Mouse (Mus musculus): ENCODE measurements around the gene Sec61b. TPM values are rescaled to one million over a fixed set of nuclear protein-coding genes. Genes with fewer than 3 reads are reported as not detected.
A peak's percentile ranks its signal among the peaks of the same experiment; 100 is the strongest.

The Sec61b gene
- total RNA-seq, 2 experiments from 2014 or later, result 37.4 to 39.0 TPM

- DNase-seq, result no peak
These were observed 6.1 kb downstream of the Sec61b start for GRCm38 (mm10) chr4:47480576-47480975.

DNA sequence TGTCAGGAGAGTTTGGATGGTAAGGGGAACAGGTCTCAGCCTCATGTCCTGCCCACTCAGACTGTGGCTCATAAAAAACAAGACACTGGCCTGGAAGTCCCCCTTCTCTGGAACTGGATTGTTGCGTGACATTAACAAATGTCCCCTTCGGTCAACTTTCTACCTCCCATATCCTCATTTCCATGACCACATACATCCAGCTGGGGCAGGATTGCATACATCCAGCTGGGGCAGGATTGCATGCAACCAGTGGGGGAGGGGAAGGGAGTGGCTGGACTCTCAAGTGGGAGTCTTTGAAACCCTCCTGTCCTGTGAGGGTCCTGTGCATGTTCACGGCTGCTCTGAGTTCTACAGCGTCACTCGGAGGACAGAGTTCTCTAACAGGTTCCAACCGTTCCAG lies 16.8 kb downstream of the Sec61b start:
- DNase-seq, result no peak

GRCm38 (mm10) chr4:47492311-47493086 lies 18.0 kb downstream of the Sec61b start:
- DNase-seq, result no peak

DNA sequence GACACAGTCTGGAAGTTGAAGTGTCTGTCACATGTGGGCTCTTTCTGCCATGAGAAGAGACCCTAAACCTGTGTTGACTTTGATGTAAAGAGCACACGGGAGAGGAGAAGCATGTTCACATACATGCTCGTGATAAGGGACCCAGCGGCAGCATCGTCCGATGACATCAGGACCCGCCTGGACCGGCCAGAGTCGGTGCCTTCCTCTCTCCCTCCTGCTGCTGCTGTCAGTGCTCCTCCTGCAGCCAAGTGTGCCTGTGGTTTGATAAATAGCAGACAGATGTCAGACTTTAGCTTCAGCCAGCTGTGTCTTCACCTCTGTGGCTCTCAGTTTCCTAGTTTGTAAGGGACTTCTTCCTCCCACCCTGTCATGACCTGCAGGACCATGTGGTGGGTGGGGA lies 19.0 kb downstream of the Sec61b start:
- no peak for DNase-seq

DNA sequence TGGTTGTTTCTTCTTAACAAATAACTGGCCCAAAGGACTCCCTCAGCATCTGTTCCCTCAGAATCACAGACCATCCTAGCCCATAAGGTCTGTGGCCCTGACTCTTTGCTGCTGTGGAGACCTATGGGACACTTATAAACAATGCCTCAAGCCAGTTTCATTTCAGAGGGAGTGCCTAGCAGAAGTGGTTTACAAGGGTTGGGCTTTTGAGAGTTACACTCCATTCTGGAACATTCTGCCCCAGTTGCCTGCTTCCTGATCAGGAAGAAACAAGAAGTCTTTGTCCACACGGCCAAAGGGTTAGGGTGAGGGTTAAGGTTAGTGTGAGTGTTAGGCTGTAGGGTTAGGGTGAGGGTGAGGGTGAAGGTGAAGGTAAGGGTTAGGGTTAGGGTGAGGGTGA lies 19.7 kb downstream of the Sec61b start:
- DNase-seq, result no peak

GRCm38 (mm10) chr4:47494686-47495085 lies 20.2 kb downstream of the Sec61b start:
- no peak for DNase-seq

DNA sequence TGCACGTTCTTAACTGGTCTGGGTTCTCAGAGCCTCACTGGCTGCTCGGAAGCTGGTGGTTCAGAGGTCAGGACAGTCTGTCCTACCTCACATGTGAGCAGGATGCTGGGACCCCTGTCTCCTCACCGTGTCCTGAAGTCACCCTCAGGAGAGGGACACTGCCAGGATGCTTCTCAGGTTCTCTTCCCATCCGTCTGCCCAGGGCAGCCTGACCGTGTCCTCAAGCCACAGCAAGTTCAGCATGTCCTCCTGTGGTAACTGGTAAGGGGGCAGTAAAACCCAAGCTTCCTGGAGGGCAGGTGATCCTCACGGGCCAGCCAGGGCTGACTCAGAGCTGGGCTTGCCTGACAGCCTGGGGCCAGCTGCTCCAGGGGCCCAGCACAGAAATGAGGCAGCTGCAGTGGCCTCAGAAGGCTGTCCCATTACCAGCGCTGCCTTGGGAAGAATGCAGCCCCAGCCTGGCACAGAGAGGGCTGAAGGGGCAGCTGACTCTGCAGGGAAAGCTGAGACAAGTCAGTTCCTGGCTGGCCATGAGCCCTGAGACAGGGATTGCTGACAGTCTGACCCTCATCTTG lies 23.4 kb downstream of the Sec61b start:
- DNase-seq, result peak; percentile 90

GRCm38 (mm10) chr4:47499121-47499545 lies 24.7 kb downstream of the Sec61b start:
- DNase-seq, result peak; percentile 85

GRCm38 (mm10) chr4:47502546-47502971 lies 28.1 kb downstream of the Sec61b start:
- no peak for DNase-seq

- no peak for DNase-seq
These were observed 28.6 kb downstream of the Sec61b start for GRCm38 (mm10) chr4:47503045-47503444.

GRCm38 (mm10) chr4:47504841-47505517 lies 30.5 kb downstream of the Sec61b start:
- DNase-seq, result no peak

GRCm38 (mm10) chr4:47518551-47519181 lies 44.2 kb downstream of the Sec61b start:
- DNase-seq, result no peak

GRCm38 (mm10) chr4:47520076-47520475 lies 45.6 kb downstream of the Sec61b start:
- DNase-seq, result no peak

DNA sequence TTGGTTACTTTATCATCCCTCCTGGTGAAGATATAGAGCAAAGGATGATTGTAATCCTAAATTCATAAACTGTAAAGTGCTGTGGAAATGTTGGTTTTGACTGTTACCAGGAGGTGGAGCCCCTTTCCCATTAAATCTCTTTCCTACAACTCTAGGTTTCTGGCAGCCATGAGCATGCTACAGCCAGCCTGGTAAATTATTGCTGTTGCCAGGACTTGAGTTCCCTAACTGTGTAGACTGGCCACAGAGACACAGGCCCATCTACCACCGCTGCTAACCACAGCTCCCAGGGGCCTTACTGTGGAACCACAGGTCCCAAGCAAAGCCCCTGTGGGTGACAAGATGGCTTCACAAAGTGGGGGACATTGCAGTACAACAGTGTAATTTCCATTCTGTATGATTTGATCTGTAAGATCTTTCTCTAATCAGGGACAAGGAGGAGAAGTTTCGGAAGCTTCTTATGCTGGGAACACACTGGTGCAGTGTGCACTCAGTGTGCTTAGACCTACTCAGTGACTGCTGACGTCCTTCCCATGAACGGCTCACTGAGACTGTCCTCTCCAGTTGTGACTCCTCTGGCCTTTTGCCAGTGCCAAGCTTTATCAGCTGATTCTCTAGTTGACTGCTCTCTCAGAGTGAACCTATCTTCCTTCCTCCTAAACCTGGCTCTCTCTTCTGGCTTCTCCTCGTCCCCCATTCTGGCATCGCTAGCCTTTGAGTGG lies 47.6 kb downstream of the Sec61b start:
- no peak for DNase-seq

GRCm38 (mm10) chr4:47529866-47530265 lies 55.4 kb downstream of the Sec61b start:
- no peak for DNase-seq

Other genes starting within 250 kb of the Sec61b start
- gene Tgfbr1, start 121.4 kb upstream of the Sec61b start, total RNA-seq (2021), result 10 to 100 TPM; 16.7 to 18.5 TPM
- 1 to 10 TPM; 9.3 to 9.6 TPM for gene Alg2, start 325 bp upstream of the Sec61b start, total RNA-seq (2021)